Mouse (Mus musculus) testis, postnatal 10 days (tissue): ENCODE results near the gene Rpf1.

ENCODE experiments used
- DNase-seq: peaks from one replicate; pipeline ENCODE4 v3.0.0; 2021; ENCODE audit warnings: low spot score

The Rpf1 gene

DNA sequence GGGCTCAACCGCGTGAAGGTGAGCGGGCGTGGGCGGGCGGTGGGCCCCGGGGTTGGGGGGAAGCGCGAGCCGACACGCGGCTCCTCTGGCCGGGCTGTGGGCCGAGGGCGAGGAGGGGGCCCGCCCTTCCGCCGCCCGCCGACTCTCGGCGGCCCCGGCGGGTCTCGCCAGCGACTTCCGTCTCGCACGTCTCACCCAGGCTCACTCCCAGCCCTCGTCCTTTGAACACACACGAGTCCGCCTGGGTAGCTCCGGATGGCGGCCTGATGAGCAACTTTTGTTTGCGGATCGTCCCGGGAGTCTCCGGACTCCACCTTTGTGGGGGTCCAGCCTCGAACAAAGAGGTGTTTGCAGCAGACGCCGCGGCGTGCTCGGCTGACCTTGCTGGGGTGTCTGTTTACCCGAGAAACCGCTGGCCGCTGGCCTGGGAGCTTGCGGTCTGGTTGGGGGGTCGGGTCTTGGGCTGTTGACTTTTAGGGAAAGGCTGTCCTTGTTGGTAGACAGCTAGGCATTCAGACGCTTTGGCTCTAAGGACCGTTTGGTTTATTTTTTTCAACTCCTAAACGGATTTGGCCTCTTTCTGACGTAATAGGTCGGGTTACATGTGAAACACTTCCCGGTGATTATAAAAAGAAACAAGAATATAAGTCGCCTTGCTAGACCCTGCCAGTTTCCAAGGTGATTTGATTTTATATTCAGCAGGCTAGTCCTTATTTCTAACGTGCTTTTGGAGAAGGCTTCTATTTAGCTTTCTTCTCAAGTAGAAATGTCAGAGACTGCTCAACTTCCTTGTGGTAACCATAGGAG lies 21.0 kb downstream of the Rpf1 start:
- DNase-seq, result peak; percentile 73

DNA sequence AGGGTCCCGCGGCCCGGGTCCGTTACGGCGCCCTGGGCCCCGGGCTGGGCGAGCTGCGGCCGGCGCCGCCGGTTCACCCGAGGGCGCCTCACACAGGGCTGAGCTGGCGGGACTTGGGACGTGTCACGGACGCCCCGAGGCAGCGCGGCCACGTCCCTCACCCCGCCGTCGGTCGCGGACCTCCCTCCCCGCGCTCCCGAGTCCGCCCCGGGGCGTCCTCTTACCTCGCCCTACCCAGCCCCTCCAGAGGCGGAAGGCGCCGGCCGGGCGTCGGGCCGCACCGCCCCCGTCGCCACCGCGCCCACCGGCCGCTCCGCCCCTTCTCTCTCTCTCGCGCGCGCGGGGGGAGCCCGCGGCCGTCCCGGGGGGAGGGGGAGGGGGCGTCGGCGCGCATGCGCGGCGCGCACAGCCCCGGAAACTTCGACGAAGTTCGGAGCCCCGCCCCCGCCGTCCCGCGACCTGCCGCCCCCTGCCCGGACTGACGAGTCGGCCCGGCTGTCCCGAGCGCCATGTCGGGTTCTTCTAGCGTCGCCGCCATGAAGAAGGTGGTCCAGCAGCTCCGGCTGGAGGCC lies 21.7 kb downstream of the Rpf1 start, which contains the start of the genes Spata1 and Gng5:
Gene Spata1 (minus strand): TSS at position 323 of the 572 bp plus-strand sequence.
Gene Gng5 (plus strand): TSS at position 377 of the 572 bp plus-strand sequence.
- peak; percentile 97 for DNase-seq

DNA sequence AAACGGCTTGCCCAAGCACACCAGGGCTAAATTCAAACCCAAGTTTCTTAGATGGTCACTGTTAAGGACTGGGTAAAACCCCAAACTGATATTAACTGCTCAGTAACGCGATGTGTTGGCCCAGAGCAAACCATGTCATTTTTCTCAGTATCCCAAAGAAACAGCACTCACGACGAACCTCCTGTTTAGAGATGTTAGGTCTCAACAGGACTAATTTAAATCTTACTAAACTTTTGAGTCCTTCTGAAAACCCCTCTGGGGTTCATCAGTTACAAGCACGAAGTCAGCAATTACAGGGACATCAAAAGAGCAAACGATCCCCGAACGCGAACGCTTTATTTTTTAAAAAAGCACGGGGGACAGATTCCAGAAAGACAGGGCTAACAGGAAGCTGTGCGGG lies 22.2 kb downstream of the Rpf1 start:
- DNase-seq, result no peak

DNA sequence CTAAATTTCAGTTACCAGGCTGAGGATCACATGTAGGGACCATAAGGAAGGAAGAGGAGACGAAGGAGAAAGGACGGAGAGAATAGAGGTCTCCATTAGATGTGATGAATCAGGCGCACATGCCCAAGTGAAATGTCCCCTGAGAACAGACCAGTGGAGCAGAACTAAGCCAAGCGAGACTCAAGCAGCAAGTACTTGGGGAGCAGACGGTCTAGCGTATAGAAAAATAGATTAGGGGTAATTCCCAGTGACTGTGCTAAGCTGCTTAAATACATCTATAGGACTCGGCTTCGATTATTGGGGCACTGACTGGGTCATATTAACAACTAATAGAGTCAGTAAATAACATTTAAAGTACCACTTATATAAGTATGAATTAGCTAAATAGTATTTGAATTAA lies 26.3 kb downstream of the Rpf1 start:
- no peak for DNase-seq

DNA sequence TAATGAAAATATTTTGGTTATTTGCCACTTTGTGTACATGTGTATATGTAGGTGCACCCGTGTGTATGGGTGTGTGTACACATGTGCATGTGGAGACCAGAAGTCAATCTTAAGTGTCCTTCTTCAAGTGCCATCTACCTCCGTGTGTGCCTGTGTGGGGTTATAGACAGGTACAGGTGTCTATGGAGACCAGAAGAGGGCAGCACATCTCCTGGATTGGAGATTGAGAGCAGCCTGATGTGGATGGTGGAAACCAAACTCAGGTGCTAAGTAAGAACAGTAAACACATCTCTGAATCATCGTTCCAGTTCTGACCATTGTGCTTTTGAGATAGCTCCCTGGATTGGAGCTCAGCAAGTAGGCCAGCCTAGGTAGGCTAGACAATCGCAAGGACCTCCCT lies 34.8 kb downstream of the Rpf1 start:
- no peak for DNase-seq

DNA sequence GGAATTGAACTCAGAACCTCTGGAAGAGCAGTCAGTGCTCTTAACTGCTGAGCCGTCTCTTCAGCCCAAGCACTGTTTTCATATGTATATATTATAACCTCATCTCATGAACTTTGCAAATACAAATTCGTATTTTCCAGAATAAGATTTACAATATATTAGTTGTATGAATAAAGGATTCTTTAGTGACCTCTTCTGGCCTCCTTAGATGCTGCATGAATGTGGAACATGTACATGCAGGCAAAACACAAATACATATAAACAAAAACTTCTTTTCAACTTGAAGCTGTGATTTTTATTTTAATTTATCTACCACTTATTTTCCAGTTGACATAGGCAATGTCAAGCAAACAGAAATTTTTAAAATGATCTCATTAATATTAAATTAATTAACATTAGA lies 39.2 kb downstream of the Rpf1 start:
- DNase-seq, result no peak

DNA sequence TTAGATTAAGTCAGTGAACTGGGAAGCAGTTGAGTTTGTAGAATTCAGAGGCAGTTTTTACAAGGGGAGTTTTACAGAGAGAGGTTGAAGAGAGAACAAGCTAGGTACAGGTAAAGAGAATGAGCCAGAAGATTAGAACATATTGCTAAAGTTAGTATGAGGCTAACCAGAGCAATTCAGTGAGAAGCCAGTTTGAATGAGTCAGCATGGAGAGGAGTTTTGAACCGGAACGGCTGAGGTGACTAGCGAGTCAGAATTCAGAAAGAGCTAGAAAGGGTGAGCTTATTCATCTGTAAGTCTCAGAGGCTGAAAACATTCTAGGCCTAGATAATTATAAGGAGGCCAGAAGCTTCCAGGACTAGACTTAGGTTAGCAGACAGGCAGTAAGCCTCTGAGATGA lies 46.8 kb downstream of the Rpf1 start:
- DNase-seq, result no peak

DNA sequence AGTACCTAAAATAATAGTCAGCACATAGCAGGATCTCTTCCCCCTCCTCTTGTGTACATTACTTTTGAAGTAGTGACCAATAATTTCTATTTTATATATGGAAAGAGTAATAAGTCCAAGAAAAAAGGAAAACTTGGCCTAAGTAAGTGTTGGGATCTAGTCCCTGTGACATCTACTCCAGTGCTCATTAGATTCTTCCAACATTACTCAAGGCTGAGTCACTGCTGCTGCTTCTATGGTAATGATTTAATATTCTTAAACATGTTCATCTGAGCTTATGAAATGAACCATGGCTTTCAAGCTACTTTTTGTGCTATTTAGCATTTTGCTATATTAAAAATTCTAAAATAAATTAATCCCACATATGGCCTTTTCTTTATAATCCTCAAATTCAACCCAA lies 47.5 kb downstream of the Rpf1 start:
- DNase-seq, result no peak

DNA sequence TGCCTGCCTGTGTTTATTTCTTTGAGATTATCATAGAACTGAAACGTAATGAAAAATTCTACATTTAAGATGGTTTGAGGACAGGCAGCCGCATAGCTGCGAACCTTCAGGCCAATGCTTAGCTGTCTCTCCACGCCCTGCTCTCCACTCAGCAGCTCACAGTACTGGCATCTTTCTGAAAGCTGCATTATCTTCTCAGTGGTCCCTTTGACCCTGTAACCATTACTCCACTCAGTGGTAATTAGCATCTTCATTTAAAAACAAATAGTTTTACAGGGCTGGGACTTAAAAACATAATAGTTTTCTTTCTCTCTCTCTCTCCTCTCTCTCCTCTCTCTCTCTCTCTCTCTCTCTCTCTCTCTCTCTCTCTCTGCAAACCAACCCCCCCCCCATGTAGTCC lies 48.6 kb downstream of the Rpf1 start:
- no peak for DNase-seq

DNA sequence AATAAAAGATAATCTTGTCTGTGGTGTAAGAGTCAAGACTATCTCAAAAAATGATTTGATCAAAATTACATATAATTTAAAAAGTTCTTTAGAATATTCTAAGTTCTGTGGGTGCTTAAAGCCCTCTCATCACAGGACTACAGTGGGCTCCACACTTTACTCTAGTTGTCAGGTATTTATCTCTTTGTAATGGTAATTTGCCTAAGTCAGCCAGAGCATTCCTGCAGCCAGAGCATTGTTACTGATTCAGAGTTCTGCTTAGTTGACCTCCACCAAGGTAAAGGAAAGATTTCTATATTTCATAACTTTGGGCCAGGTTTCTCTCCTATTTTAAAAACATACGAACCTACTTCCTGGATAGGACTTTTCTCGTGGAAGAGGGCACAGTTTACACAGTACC lies 52.0 kb downstream of the Rpf1 start:
- no peak for DNase-seq

DNA sequence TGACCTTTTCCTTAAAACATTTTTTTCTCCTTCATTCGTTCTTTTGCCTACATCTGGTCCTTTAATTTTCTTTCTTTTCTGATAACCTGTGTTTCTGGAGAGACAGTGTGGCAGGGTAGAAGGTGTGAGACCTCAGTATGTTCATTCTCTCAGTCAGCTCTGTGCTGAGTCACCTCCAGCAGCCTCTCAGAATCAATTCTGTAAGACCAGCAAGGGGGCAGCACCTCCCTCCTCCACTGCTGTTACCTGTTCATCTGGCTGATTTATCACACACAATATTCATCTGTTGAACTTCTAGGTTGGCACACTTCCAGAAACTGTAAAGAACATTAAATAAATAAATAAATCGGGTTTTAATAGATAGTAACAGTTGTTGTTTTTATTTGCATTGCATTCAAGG lies 58.3 kb downstream of the Rpf1 start:
- no peak for DNase-seq
